8 mouse cellular contexts compared by ENCODE assay signal in the genomic region with DNA sequence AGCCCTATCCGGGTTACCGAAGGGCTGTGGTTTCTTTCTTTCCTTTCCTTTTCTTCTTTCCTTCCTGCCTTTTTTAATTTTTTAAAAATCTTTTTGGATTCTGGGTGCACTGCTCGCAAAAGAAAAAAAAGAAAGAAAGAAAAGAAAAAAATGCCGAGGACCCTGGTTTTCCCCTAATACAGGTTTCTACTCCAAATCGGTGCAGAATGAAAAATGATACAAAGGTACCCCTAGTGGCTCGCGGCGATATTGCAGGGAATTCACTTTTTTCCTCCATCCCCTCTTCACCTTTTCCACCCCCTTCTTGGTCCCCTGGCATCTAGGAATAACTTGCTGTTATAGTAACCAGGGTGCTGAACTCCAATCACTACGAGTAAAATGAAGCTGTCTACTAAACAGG.
DNase-seq lines count a peak whose midpoint lies in the region; ATAC-seq and TF ChIP-seq lines count a peak whose summit lies in the region.

No protein-coding gene starts in this region.

- no peaks in the 10 kb centered on the region for H3K9me3 ChIP-seq in ES-E14 (ENCODE audit: control insufficient read depth, insufficient read depth, low read depth, low read length)
- H3K9me3 ChIP-seq in embryonic facial prominence, embryonic 15.5 days (replicated peaks): no peaks in the 10 kb centered on the region
- no peaks in the 10 kb centered on the region for H3K9me3 ChIP-seq in stomach, embryonic 14.5 days (ENCODE audit: control insufficient read depth, low read depth, low read length)

- ATAC-seq in embryonic facial prominence, embryonic 15.5 days (ENCODE audit: insufficient number of reproducible peaks, low FRiP score, low TSS enrichment, low read depth): no peak
- peak; percentile 46 to 60; a peak in 3 of 4 replicates for ATAC-seq in hematopoietic stem cell, adult 5-6 weeks (replicated peaks in 1 of 2; ENCODE audit: insufficient read depth in 1 of 2, low FRiP score in 2 of 2, low TSS enrichment in 1 of 2, low read depth in 1 of 2, poor library complexity in 2 of 2, severe bottlenecking in 2 of 2)
- ATAC-seq in stomach, embryonic 14.5 days (ENCODE audit: insufficient number of reproducible peaks, insufficient read depth, low FRiP score, low read depth): no peak

- H3K9ac ChIP-seq in ES-E14 (ENCODE audit: insufficient read depth, low read depth, low read length, poor library complexity, severe bottlenecking): no peak overlapping the region
- peak overlapping the region; percentile 35 for H3K9ac ChIP-seq in embryonic facial prominence, embryonic 15.5 days
- peak overlapping the region; percentile 25; the same call in 1 of the 2 replicates for H3K9ac ChIP-seq in stomach, embryonic 14.5 days (replicated peaks; ENCODE audit: low read depth, low read length)

- H3K4me3 ChIP-seq in ES-E14 (ENCODE audit: insufficient read depth in 1 of 2, low read depth in 1 of 2, low read length in 2 of 2, poor library complexity in 1 of 2, severe bottlenecking in 1 of 2): peak overlapping the region in 1 of 2 experiments; percentile 63; a peak in 2 of 4 replicates
- H3K4me3 ChIP-seq in bone marrow macrophage, adult 2 months (ENCODE audit: insufficient read depth, low read length): peak overlapping the region; percentile 8; the same call in 1 of the 2 replicates
- peak overlapping the region; percentile 55 for H3K4me3 ChIP-seq in embryonic facial prominence, embryonic 15.5 days (replicated peaks)
- peak overlapping the region; percentile 49 for H3K4me3 ChIP-seq in stomach, embryonic 14.5 days (ENCODE audit: low read depth, low read length)

- no peaks in the 10 kb centered on the region for H3K36me3 ChIP-seq in ES-E14 (ENCODE audit: control insufficient read depth, insufficient read depth, low read length, poor library complexity, severe bottlenecking)
- H3K36me3 ChIP-seq in embryonic facial prominence, embryonic 15.5 days: no peaks in the 10 kb centered on the region
- H3K36me3 ChIP-seq in stomach, embryonic 14.5 days (ENCODE audit: control insufficient read depth, insufficient read depth, low read length): no peaks in the 10 kb centered on the region

- DNase-seq in ES-E14 (ENCODE audit: low read depth, low spot score): peak; percentile 36
- peak; percentile 79 to 82 for DNase-seq in layer of hippocampus, postnatal 10 days (ENCODE audit: low spot score in 2 of 2)
- DNase-seq in lung, postnatal 36 days: peak; percentile 2
- no peak for DNase-seq in natural killer cell, adult 2 months (ENCODE audit: low spot score in 2 of 2)

- TF ChIP-seq POLR2A in bone marrow macrophage, adult 2 months (IDR thresholded peaks at IDR 0.05; ENCODE audit: borderline replicate concordance, low read depth, low read length): no peak

- no peak overlapping the region for H3K27ac ChIP-seq in ES-E14 (ENCODE audit: insufficient read depth, low read depth, low read length, poor library complexity, severe bottlenecking)
- no peak overlapping the region for H3K27ac ChIP-seq in bone marrow macrophage, adult 2 months (ENCODE audit: insufficient read depth, low read depth, low read length)
- H3K27ac ChIP-seq in embryonic facial prominence, embryonic 15.5 days (replicated peaks): no peak overlapping the region
- no peak overlapping the region for H3K27ac ChIP-seq in stomach, embryonic 14.5 days (ENCODE audit: low read length)

- WGBS in embryonic facial prominence, embryonic 15.5 days: under 1% methylated on average over 9 of the region's 9 CpGs
- 1% methylated on average over 9 of the region's 9 CpGs for WGBS in stomach, embryonic 14.5 days

- H3K4me2 ChIP-seq in embryonic facial prominence, embryonic 15.5 days (replicated peaks): peak overlapping the region; percentile 88
- H3K4me2 ChIP-seq in stomach, embryonic 14.5 days (replicated peaks; ENCODE audit: low read depth, low read length): peak overlapping the region; percentile 82

- TF ChIP-seq CTCF in bone marrow macrophage, adult 2 months (IDR thresholded peaks at IDR 0.05; ENCODE audit: low read depth, low read length): no peak

- no peaks in the 10 kb centered on the region for H3K4me1 ChIP-seq in ES-E14 (ENCODE audit: control insufficient read depth in 2 of 2, insufficient read depth in 2 of 2, low read length in 2 of 2, poor library complexity in 1 of 2)
- H3K4me1 ChIP-seq in bone marrow macrophage, adult 2 months (ENCODE audit: control insufficient read depth, insufficient read depth, low read length): no peaks in the 10 kb centered on the region
- 0 out of 2 replicates have a peak, but pooled peaks cover 4% of the 10 kb centered on the region for H3K4me1 ChIP-seq in embryonic facial prominence, embryonic 15.5 days
- 0 out of 2 replicates have a peak, but pooled peaks cover 5% of the 10 kb centered on the region for H3K4me1 ChIP-seq in stomach, embryonic 14.5 days (ENCODE audit: control insufficient read depth, insufficient read depth, low read length)

- no peaks in the 10 kb centered on the region for H3K27me3 ChIP-seq in embryonic facial prominence, embryonic 15.5 days
- no peaks in the 10 kb centered on the region for H3K27me3 ChIP-seq in stomach, embryonic 14.5 days (ENCODE audit: control insufficient read depth, insufficient read depth, low read length)

- in situ Hi-C loops in ES-E14 (cut with MboI; ENCODE audit: low sequenced_read_pairs in 2 of 2, unreplicated experiment in 2 of 2): no loop called here

TF ChIP-seq in ES-E14, 5 proteins besides CTCF, POLR2A, EP300 and RAD21:
- no peak for TF ChIP-seq HCFC1 (IDR thresholded peaks at IDR 0.05; ENCODE audit: borderline replicate concordance, insufficient read depth, low read length)
- 0 out of 2 replicates have a peak, but pooled peaks have one; percentile 35 for TF ChIP-seq ZC3H11A (IDR thresholded peaks at IDR 0.05; ENCODE audit: borderline replicate concordance, low read depth, low read length)

Comparison
In these comparisons a context has a peak if more than half of its experiments do, and no peak if none do; other contexts are left out.
1. DNase-seq: peak in ES-E14 (single experiment), layer of hippocampus, postnatal 10 days (2 of 2) and lung, postnatal 36 days (single experiment); none in natural killer cell, adult 2 months (0 of 2).
2. ATAC-seq: peak in hematopoietic stem cell, adult 5-6 weeks (2 of 2); none in embryonic facial prominence, embryonic 15.5 days (single experiment) and stomach, embryonic 14.5 days (single experiment).